ENCODE assay signal across 11 mouse cellular contexts in genomic region chr4:76179497-76179896, GRCm38 (mm10).
DNase-seq lines count a peak whose midpoint lies in the region; ATAC-seq and TF ChIP-seq lines count a peak whose summit lies in the region.
"Had no signal": no experiment of that assay in that cellular context is flagged by ENCODE, and none has a peak within 500 bp of the region (broad histone marks: within the 10 kb centered on the region; RNA-seq: fewer than 3 reads in every experiment).

No protein-coding gene starts in this region.

- TF ChIP-seq POLR2A in thymus, adult 2 months (IDR thresholded peaks at IDR 0.05; ENCODE audit: control insufficient read depth, extremely low read depth, insufficient read depth, low read length, poor library complexity): no peak

- ATAC-seq in forebrain, embryonic 16.5 days: 0 out of 2 replicates have a peak, but pooled peaks have one; percentile 50
- peak; percentile 68; the same call in 1 of the 2 replicates for ATAC-seq in hindbrain, embryonic 16.5 days

- H3K27me3 ChIP-seq in forebrain, embryonic 16.5 days (replicated peaks; ENCODE audit: control insufficient read depth, insufficient read depth, low read length): no peaks in the 10 kb centered on the region
- no peaks in the 10 kb centered on the region for H3K27me3 ChIP-seq in forebrain, embryonic 10.5 days (ENCODE audit: poor library complexity, severe bottlenecking)
- no peaks in the 10 kb centered on the region for H3K27me3 ChIP-seq in hindbrain, embryonic 16.5 days (replicated peaks; ENCODE audit: control insufficient read depth, insufficient read depth, low read length)
- no peaks in the 10 kb centered on the region for H3K27me3 ChIP-seq in thymus, adult 2 months (ENCODE audit: control insufficient read depth, insufficient read depth, low read length)
- H3K27me3 ChIP-seq: heart, embryonic 13.5 days had no signal

- H3K9ac ChIP-seq in forebrain, embryonic 16.5 days (replicated peaks; ENCODE audit: low read depth, low read length): no peak overlapping the region
- H3K9ac ChIP-seq in hindbrain, embryonic 16.5 days (ENCODE audit: low read depth, low read length): no peak overlapping the region
- H3K9ac ChIP-seq: heart, embryonic 13.5 days had no signal

- DNase-seq in forebrain, embryonic 10.5 days (ENCODE audit: extremely low spot score, low spot score): no peak
- peak; percentile 35 for DNase-seq in forelimb bud, embryonic 11.5 days (ENCODE audit: low read depth, low spot score)
- DNase-seq in mesoderm, embryonic 11.5 days (ENCODE audit: low read depth, low spot score): peak; percentile 47
- no peak for DNase-seq in c-Kit-positive CD71-positive TER-119-positive erythroid progenitor cells, embryonic 14.5 days (ENCODE audit: low spot score)
- no peak for DNase-seq in layer of hippocampus, adult 11-12 months (ENCODE audit: low spot score)
- DNase-seq in thymus, adult 2 months: no peak
- DNase-seq: lung, postnatal 36 days had no signal

- 0 out of 2 replicates have a peak, but pooled peaks cover 4% of the 10 kb centered on the region for H3K4me1 ChIP-seq in forebrain, embryonic 16.5 days (replicated peaks; ENCODE audit: control insufficient read depth, insufficient read depth, low read length)
- peaks cover 3% of the 10 kb centered on the region; the same call in 1 of the 2 replicates for H3K4me1 ChIP-seq in forebrain, embryonic 10.5 days
- peaks cover 6% of the 10 kb centered on the region for H3K4me1 ChIP-seq in hindbrain, embryonic 16.5 days (ENCODE audit: control insufficient read depth, insufficient read depth, low read depth, low read length)
- H3K4me1 ChIP-seq in thymus, adult 2 months (replicated peaks; ENCODE audit: control insufficient read depth, insufficient read depth, low read length): no peaks in the 10 kb centered on the region

- no peak for TF ChIP-seq CTCF in thymus, adult 2 months (IDR thresholded peaks at IDR 0.05; ENCODE audit: borderline replicate concordance, control insufficient read depth, extremely low read depth, insufficient read depth, low read length, poor library complexity)

- H3K4me2 ChIP-seq in forebrain, embryonic 16.5 days (ENCODE audit: low read length): no peak overlapping the region
- H3K4me2 ChIP-seq in hindbrain, embryonic 16.5 days (ENCODE audit: low read length): no peak overlapping the region
- H3K4me2 ChIP-seq: heart, embryonic 13.5 days; liver, embryonic 11.5 days had no signal

- H3K36me3 ChIP-seq in forebrain, embryonic 16.5 days (ENCODE audit: control insufficient read depth, insufficient read depth): no peaks in the 10 kb centered on the region
- H3K36me3 ChIP-seq in forebrain, embryonic 10.5 days (replicated peaks): no peaks in the 10 kb centered on the region
- H3K36me3 ChIP-seq in hindbrain, embryonic 16.5 days (ENCODE audit: control insufficient read depth, insufficient read depth, low read length): no peaks in the 10 kb centered on the region
- no peaks in the 10 kb centered on the region for H3K36me3 ChIP-seq in thymus, adult 2 months (ENCODE audit: control insufficient read depth, insufficient read depth, low read length)
- H3K36me3 ChIP-seq: heart, embryonic 13.5 days had no signal

- H3K27ac ChIP-seq in forebrain, embryonic 16.5 days (ENCODE audit: low read length): no peak overlapping the region
- no peak overlapping the region for H3K27ac ChIP-seq in forebrain, embryonic 10.5 days
- H3K27ac ChIP-seq in hindbrain, embryonic 16.5 days (ENCODE audit: low read depth, low read length): no peak overlapping the region
- H3K27ac ChIP-seq in thymus, adult 2 months (ENCODE audit: control insufficient read depth, insufficient read depth, low read length): no peak overlapping the region
- H3K27ac ChIP-seq: heart, embryonic 13.5 days had no signal

- no peaks in the 10 kb centered on the region for H3K9me3 ChIP-seq in forebrain, embryonic 16.5 days (ENCODE audit: control insufficient read depth, low read length)
- no peaks in the 10 kb centered on the region for H3K9me3 ChIP-seq in forebrain, embryonic 10.5 days
- H3K9me3 ChIP-seq in hindbrain, embryonic 16.5 days (ENCODE audit: control insufficient read depth, low read length): no peaks in the 10 kb centered on the region
- H3K9me3 ChIP-seq: heart, embryonic 13.5 days had no signal

- 33% methylated on average over 8 of the region's 8 CpGs for WGBS in forebrain, embryonic 16.5 days
- 88% methylated on average over 8 of the region's 8 CpGs for WGBS in forebrain, embryonic 10.5 days
- 26% methylated on average over 8 of the region's 8 CpGs for WGBS in hindbrain, embryonic 16.5 days
- 91% methylated on average over 8 of the region's 8 CpGs for WGBS in thymus, adult 2 months

- no peak overlapping the region for H3K4me3 ChIP-seq in forebrain, embryonic 16.5 days (replicated peaks; ENCODE audit: low read length)
- H3K4me3 ChIP-seq in forebrain, embryonic 10.5 days: no peak overlapping the region
- no peak overlapping the region for H3K4me3 ChIP-seq in hindbrain, embryonic 16.5 days (ENCODE audit: low read length)
- no peak overlapping the region for H3K4me3 ChIP-seq in thymus, adult 2 months (ENCODE audit: control insufficient read depth, insufficient read depth, low read length)
- H3K4me3 ChIP-seq: heart, embryonic 13.5 days had no signal

Comparison
In these comparisons a context has a peak if more than half of its experiments do, and no peak if none do; other contexts are left out.
1. DNase-seq: peak in forelimb bud, embryonic 11.5 days (single experiment) and mesoderm, embryonic 11.5 days (single experiment); none in forebrain, embryonic 10.5 days (single experiment), c-Kit-positive CD71-positive TER-119-positive erythroid progenitor cells, embryonic 14.5 days (single experiment), layer of hippocampus, adult 11-12 months (single experiment) and thymus, adult 2 months (single experiment).